Mouse (Mus musculus): ENCODE measurements around the gene Cbl. TPM values are rescaled to one million over a fixed set of nuclear protein-coding genes. Genes with fewer than 3 reads are reported as not detected.
A peak's percentile ranks its signal among the peaks of the same experiment; 100 is the strongest.

The Cbl gene
- total RNA-seq, 2 experiments from 2014 or later: 7.5 to 13.4 TPM

DNA sequence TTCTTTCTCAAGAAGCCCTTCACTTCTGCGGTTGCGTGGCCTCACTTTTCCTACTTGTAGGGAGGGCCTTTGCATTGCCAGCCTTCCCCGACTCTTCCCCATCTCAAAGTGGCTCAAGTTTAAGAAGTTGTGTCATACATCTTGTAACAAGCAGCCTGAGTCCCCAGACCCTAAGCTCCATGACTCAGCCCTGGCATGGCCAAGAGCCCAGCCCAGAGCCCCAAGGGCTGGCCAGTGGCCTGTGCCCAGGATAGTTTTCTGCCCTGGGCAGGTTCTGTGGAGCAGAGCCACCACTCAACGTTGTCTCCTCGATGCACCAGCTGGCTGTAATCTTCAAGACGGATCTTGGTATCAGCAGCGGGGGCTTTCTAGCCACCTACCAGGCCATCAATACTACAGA is 129.0 kb downstream of the Cbl start:
- no peak overlapping the region for H3K4me3 ChIP-seq
- peak overlapping the region; percentile 88 for H3K27ac ChIP-seq
- intact Hi-C loops (cut with DNase I): loop anchor here (5.0 kb wide), 1 partner anchor 118 kb away; no protein-coding TSS in a partner anchor
- DNase-seq: peak; percentile 78
- no peak for TF ChIP-seq CTCF (IDR thresholded peaks at IDR 0.05)

DNA sequence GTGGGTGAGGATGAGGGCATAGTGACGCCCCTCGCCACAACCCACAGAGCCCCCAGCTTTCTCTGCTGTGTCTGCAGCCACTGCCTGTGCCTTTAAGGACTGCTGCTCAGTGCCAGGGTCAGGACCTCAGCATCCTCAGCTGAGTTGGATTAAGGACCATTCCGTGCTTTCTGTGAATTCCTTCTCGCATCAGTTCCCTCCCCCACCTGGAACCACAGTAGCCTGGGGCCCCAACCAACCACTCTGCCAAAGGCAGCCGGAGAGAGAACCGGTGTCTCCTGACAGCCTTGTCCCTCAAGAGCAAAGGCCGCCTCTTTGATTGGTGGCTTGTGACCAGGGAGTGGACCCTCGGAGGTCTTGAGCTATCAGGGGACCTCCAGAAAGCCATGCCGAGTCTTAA is 132.4 kb downstream of the Cbl start, which contains the start of gene Mfrp:
Gene Mfrp, plus strand, starts transcription at position 240 of the 400 bp plus-strand sequence.
- DNase-seq: no peak
- Histone ChIP-seq H3K27ac (no peak within 1 kb of the TSS), H3K4me3 (no peak within 1 kb of the TSS)
- TF ChIP-seq CTCF (IDR thresholded peaks at IDR 0.05): no peak
- intact Hi-C loops (cut with DNase I): no loop called here

DNA sequence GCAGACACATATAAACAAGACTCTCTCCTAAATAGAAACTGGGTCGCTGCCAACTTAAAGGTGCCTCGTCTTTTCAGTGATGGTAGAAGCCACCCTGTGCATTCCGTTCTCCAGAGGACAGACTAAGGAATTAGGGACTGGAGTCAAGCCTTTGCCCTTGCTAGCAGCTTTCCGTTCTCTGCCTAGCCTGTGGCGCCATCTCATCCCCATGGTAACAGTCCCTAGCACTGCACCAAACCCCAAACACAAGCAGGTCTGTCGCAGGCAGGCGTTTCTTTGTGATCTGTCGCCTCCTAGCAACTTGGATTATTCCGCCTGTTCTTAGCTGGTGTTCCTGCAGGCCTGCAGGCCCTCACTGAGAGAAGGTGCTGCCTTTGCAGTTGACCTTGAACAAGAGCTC is 137.3 kb downstream of the Cbl start:
- no peak for TF ChIP-seq CTCF (IDR thresholded peaks at IDR 0.05)
- Histone ChIP-seq H3K27ac (peak overlapping the region; percentile 73), H3K4me3 (no peak overlapping the region)
- intact Hi-C loops (cut with DNase I): no loop called here
- DNase-seq: no peak

- Histone ChIP-seq H3K27ac (peak overlapping the region; percentile 73; the same call in 1 of the 2 replicates), H3K4me3 (no peak overlapping the region)
- no peak for DNase-seq
- TF ChIP-seq CTCF (IDR thresholded peaks at IDR 0.05): no peak
- intact Hi-C loops (cut with DNase I): no loop called here
These were observed 138.1 kb downstream of the Cbl start for GRCm38 (mm10) chr9:44095781-44096180.

- intact Hi-C loops (cut with DNase I): no loop called here
- H3K4me3 ChIP-seq: no peak overlapping the region
- TF ChIP-seq CTCF (IDR thresholded peaks at IDR 0.05): no peak
- H3K27ac ChIP-seq: peak overlapping the region; percentile 63; the same call in 1 of the 2 replicates
- DNase-seq: no peak
These were observed 139.1 kb downstream of the Cbl start for GRCm38 (mm10) chr9:44094737-44095136.

- DNase-seq: peak; percentile 88
- TF ChIP-seq CTCF (IDR thresholded peaks at IDR 0.05): peak; percentile 91
- H3K4me3 ChIP-seq: no peak overlapping the region
- intact Hi-C loops (cut with DNase I): no loop called here
- peak overlapping the region; percentile 63 for H3K27ac ChIP-seq
These were observed 140.0 kb downstream of the Cbl start for GRCm38 (mm10) chr9:44093612-44094503.

Other genes starting within 250 kb of the Cbl start
- 1 to 10 TPM; 9.3 to 9.8 TPM for gene Thy1, start 190.7 kb downstream of the Cbl start, total RNA-seq (2021)
- 100 to 1,000 TPM; 223 to 228 TPM for gene Usp2, start 167.0 kb downstream of the Cbl start, total RNA-seq (2021)
- not detected for gene Mfrp, start 132.3 kb downstream of the Cbl start, total RNA-seq (2021)
- 1 to 10 TPM; 2.5 to 7.6 TPM for gene C1qtnf5, start 126.8 kb downstream of the Cbl start, total RNA-seq (2021)
- 1 to 10 TPM in 1 of 2 experiments, under 1 TPM in 1; 0.71 to 1.4 TPM for gene Gm49380, start 120.5 kb downstream of the Cbl start, total RNA-seq (2021)
- gene Rnf26, start 120.5 kb downstream of the Cbl start, total RNA-seq (2021): 1 to 10 TPM; 3.0 to 3.1 TPM
- 10 to 100 TPM; 17.5 to 24.4 TPM for gene Mcam, start 99.6 kb downstream of the Cbl start, total RNA-seq (2021)
- gene Ccdc153, start 6.6 kb upstream of the Cbl start, total RNA-seq (2021): not detected
- gene Pdzd3, start 17.4 kb upstream of the Cbl start, total RNA-seq (2021): 1 to 10 TPM in 1 of 2 experiments, under 1 TPM in 1; 0.97 to 1.6 TPM
- gene Nlrx1, start 34.5 kb upstream of the Cbl start, total RNA-seq (2021): 10 to 100 TPM; 19.2 to 20.8 TPM
- under 1 TPM; 0.28 to 0.97 TPM for gene Abcg4, start 54.6 kb upstream of the Cbl start, total RNA-seq (2021)
- gene Hinfp, start 71.6 kb upstream of the Cbl start, total RNA-seq (2021): 1 to 10 TPM; 6.3 to 6.8 TPM
- 10 to 100 TPM; 14.9 to 17.8 TPM for gene C2cd2l, start 86.2 kb upstream of the Cbl start, total RNA-seq (2021)
- 10 to 100 TPM; 12.3 to 14.1 TPM for gene Dpagt1, start 92.0 kb upstream of the Cbl start, total RNA-seq (2021)
- gene H2afx, start 100.6 kb upstream of the Cbl start, total RNA-seq (2021): 1 to 10 TPM; 8.4 to 8.7 TPM
- gene Hmbs, start 110.2 kb upstream of the Cbl start, total RNA-seq (2021): 10 to 100 TPM; 21.9 to 29.1 TPM
- 10 to 100 TPM; 16.6 to 19.5 TPM for gene Vps11, start 127.6 kb upstream of the Cbl start, total RNA-seq (2021)
- 10 to 100 TPM; 24.2 to 33.6 TPM for gene Hyou1, start 145.4 kb upstream of the Cbl start, total RNA-seq (2021)
- gene Slc37a4, start 162.8 kb upstream of the Cbl start, total RNA-seq (2021): 100 to 1,000 TPM in 1 of 2 experiments, 10 to 100 TPM in 1; 90.6 to 129 TPM
- 100 to 1,000 TPM; 740 to 827 TPM for gene Rps25, start 173.1 kb upstream of the Cbl start, total RNA-seq (2021)
- 10 to 100 TPM; 15.4 to 21.5 TPM for gene Trappc4, start 173.6 kb upstream of the Cbl start, total RNA-seq (2021)
- gene Ccdc84, start 184.5 kb upstream of the Cbl start, total RNA-seq (2021): 1 to 10 TPM; 5.0 to 5.7 TPM
- gene Foxr1, start 207.1 kb upstream of the Cbl start, total RNA-seq (2021): not detected
- gene Upk2, start 220.9 kb upstream of the Cbl start, total RNA-seq (2021): under 1 TPM; 0.22 to 0.23 TPM
- gene Bcl9l, start 248.8 kb upstream of the Cbl start, total RNA-seq (2021): 10 to 100 TPM; 38.3 to 43.6 TPM

All from gastrocnemius, adult 2 months (tissue).